Mouse (Mus musculus) neural tube, embryonic 11.5 days (tissue): ENCODE results near the gene Nup98. TPM values are rescaled to one million over a fixed set of nuclear protein-coding genes. Genes with fewer than 3 reads are reported as not detected.

Source experiments
- ATAC-seq: fragments of 200-750 bp; cut with Nextera tagmentation; 2 replicates; pipeline ENCODE4 v1.8.0; 2017; ENCODE audit warnings: moderate number of reproducible peaks, mild to moderate bottlenecking, moderate TSS enrichment, moderate library complexity; ENCODE audit not compliant: insufficient read depth, low FRiP score, low TSS enrichment
- DNase-seq: peaks from one replicate; pipeline ENCODE4 v3.0.0-alpha.2; 2015; ENCODE audit warnings: low spot score
- H3K27ac ChIP-seq: fragments of 300-500 bp; sonication (generic); 2 replicates; pipeline ENCODE4 v1.5.1; 2014; ENCODE audit warnings: low read depth, mild to moderate bottlenecking, low read length
- H3K27me3 ChIP-seq: fragments of 300-500 bp; sonication (generic); 2 replicates; pipeline ENCODE4 v1.6.1; 2014; ENCODE audit warnings: mild to moderate bottlenecking, low read length, mixed read lengths; ENCODE audit not compliant: control insufficient read depth, insufficient read depth
- H3K36me3 ChIP-seq: fragments of 300-500 bp; sonication (generic); 2 replicates; pipeline ENCODE4 v1.6.1; 2014; ENCODE audit warnings: mild to moderate bottlenecking, low read length, moderate library complexity, mixed read lengths; ENCODE audit not compliant: control insufficient read depth, insufficient read depth
- H3K4me1 ChIP-seq: fragments of 300-500 bp; sonication (generic); 2 replicates; pipeline ENCODE4 v1.6.1; 2014; ENCODE audit warnings: low read length, mixed read lengths; ENCODE audit not compliant: control insufficient read depth, insufficient read depth
- H3K4me2 ChIP-seq: fragments of 300-500 bp; sonication (generic); 2 replicates; pipeline ENCODE4 v1.6.1; 2014; ENCODE audit warnings: low read depth, mild to moderate bottlenecking, moderate library complexity
- H3K4me3 ChIP-seq: fragments of 300-500 bp; sonication (generic); 2 replicates; pipeline ENCODE4 v1.5.1; 2014; ENCODE audit warnings: low read depth, low read length
- H3K9ac ChIP-seq: fragments of 300-500 bp; sonication (generic); 2 replicates; pipeline ENCODE4 v1.6.1; 2014; ENCODE audit warnings: mild to moderate bottlenecking, low read length
- H3K9me3 ChIP-seq: fragments of 300-500 bp; sonication (generic); 2 replicates; pipeline ENCODE4 v1.6.1; 2016; ENCODE audit warnings: low read length; ENCODE audit not compliant: control insufficient read depth
- WGBS: fragments of 180-500 bp; shearing (Covaris S2); extraction: QIAGEN DNeasy Blood & Tissue Kit; methylation state at CpG from one replicate; pipeline ENCODE4 v1.1.7; 2014; 5-methylcytosine and 5-hydroxymethylcytosine counted together
- polyA plus RNA-seq: library from polyadenylated mRNA; unstranded; fragments of >200 nt; fragmentation: Nextera tagmentation; extraction: Ambion mirVana; gene quantifications from 2 replicates; pipeline ENCODE4 v1.2.1, GENCODE M21; 2014

The Nup98 gene
- polyA plus RNA-seq, 1 experiment from 2014 or later, result 45.9 TPM

DNA sequence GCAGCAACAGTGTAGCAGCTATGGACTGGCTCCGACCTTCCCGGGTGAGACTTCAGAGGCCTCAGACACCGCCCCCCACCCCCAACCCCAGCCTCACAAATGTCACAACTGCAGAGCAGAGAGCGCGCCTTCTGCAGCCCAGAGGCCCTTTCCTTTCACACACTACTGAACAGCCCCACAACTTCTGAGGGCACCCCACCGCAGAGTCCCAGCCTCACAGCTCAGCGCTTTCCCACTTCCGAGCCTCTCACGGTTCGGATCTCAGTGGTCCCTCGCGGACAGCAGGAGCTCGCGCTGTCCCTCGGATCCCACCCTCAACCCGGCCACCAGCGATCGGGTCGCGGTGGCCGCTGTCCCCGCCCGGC, 39.5 kb upstream of the Nup98 start:
- Histone ChIP-seq H3K27ac (peak overlapping the region; percentile 84; the same call in 1 of the 2 replicates), H3K9me3 (no peaks in the 10 kb centered on the region), H3K4me1 (peaks cover 21% of the 10 kb centered on the region), H3K9ac (peak overlapping the region; percentile 91), H3K4me2 (peak overlapping the region; percentile 78), H3K4me3 (peak overlapping the region; percentile 70), H3K27me3 (no peaks in the 10 kb centered on the region), H3K36me3 (no peaks in the 10 kb centered on the region; the same call in 1 of the 2 replicates)
- ATAC-seq, result peak; percentile 28
- WGBS, result 1% methylated on average over 23 of the region's 23 CpGs
- DNase-seq, result peak; percentile 67

DNA sequence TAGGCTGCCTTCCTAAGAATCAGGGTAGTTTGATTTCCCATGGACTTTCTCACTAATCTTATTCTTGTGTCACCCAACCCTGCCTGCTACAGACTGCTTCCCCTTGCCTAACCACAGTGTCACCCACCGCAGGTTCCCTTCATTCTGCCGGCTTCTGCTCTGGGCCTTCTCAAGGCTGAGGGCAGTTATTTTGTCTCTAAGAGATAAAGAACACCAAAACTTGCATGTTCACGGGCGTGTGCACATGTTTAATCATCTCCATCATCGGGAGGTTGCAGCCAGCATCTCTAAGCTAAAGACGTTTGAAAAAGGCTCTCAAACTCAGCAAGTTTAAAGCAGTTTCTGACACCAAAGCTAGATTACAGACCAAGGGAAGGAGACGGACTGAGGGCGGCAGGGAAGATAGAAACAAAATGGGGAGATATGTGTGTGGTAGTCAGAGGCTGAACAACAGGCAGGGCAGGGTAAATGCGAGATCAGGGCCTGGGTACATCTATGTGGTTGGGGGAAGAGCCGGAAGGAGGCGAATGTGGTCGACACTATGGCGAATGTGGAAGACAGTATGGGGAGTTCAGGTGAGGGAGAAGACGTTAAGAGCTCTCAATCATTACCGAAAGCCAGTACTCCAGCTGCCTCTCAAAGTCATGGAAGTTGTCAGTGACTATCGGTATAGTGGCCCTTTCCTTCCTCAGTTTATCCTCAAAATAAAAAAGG, 38.9 kb upstream of the Nup98 start:
- Histone ChIP-seq H3K9me3 (no peaks in the 10 kb centered on the region), H3K4me1 (peaks cover 21% of the 10 kb centered on the region), H3K36me3 (no peaks in the 10 kb centered on the region; the same call in 1 of the 2 replicates), H3K27ac (no peak overlapping the region), H3K9ac (peak overlapping the region; percentile 91), H3K27me3 (no peaks in the 10 kb centered on the region), H3K4me3 (peak overlapping the region; percentile 70), H3K4me2 (peak overlapping the region; percentile 78)
- no peak for ATAC-seq
- DNase-seq, result no peak
- WGBS, result 34% methylated on average over 16 of the region's 16 CpGs

DNA sequence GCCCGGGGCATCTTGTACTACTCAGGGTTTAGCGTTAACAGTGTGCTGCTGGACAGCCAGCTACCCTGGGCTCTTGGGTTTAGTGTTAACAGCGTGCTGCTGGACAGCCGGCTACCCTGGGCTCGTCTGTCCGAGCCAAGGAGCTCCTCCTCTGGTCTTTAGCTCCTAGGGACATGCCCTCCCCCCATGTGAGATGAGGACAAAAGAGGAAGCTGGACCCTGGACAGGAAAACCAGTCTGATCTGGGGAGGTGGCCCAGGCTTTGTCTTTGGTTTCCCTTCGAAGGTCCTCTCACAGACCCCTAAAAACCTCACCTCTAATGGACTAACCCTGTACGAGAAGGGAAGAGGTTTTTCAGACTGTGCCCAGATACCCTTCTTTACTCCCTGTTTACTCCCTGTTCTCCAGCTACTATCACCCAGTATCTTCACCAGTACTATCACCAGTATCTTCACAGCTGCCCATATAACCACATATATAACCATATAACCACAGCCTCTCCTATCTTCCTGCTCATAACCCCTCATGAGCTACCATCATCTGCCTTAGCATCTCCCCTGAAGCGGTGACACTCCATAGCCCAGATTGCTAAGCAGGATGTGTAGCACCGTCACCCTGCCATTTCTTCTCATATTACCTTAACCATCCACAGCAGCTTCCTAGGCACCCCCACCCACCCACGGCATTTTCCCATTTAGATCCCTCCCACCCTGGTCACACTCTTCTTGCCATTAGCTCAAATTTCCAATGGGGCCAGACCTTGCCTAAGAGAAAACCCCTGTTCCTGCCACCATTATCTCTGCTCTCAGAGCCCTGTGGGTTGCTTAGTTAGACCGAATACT, 37.2 kb upstream of the Nup98 start:
- peaks cover 21% of the 10 kb centered on the region for H3K4me1 ChIP-seq
- H3K4me3 ChIP-seq, result no peak overlapping the region
- no peak overlapping the region for H3K4me2 ChIP-seq
- DNase-seq, result no peak
- H3K27ac ChIP-seq, result no peak overlapping the region
- no peak overlapping the region; the same call in 1 of the 2 replicates for H3K9ac ChIP-seq
- 64% methylated on average over 12 of the region's 12 CpGs for WGBS
- no peaks in the 10 kb centered on the region for H3K27me3 ChIP-seq
- no peaks in the 10 kb centered on the region; the same call in none of the 2 replicates for H3K36me3 ChIP-seq
- ATAC-seq, result no peak
- H3K9me3 ChIP-seq, result no peaks in the 10 kb centered on the region

DNA sequence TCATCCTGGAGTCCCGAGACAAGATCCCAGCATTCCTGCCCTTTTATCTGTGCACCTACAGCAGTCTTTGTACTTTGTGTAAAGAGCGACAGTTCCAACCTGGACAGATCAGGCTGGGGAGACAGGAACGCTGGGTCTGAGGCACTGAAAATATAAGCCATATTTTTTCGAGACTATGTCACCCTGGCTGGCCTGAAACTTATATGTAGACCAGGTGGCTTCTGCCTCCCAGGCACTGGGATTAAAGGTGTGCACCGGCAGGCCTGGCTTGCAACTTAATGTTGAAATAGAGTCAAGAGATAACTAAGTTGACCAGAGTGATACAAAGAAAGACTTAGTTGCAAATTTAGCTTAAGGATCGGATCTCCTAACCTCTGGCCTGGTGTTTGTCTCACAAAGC, 36.3 kb upstream of the Nup98 start:
- peaks cover 2% of the 10 kb centered on the region for H3K36me3 ChIP-seq
- H3K27ac ChIP-seq, result no peak overlapping the region
- WGBS, result 71% methylated on average over 6 of the region's 6 CpGs
- H3K27me3 ChIP-seq, result no peaks in the 10 kb centered on the region
- H3K4me2 ChIP-seq, result no peak overlapping the region
- no peak overlapping the region for H3K4me3 ChIP-seq
- H3K9ac ChIP-seq, result no peak overlapping the region; the same call in 1 of the 2 replicates
- H3K9me3 ChIP-seq, result no peaks in the 10 kb centered on the region
- no peak for ATAC-seq
- no peak for DNase-seq
- H3K4me1 ChIP-seq, result peaks cover 21% of the 10 kb centered on the region

DNA sequence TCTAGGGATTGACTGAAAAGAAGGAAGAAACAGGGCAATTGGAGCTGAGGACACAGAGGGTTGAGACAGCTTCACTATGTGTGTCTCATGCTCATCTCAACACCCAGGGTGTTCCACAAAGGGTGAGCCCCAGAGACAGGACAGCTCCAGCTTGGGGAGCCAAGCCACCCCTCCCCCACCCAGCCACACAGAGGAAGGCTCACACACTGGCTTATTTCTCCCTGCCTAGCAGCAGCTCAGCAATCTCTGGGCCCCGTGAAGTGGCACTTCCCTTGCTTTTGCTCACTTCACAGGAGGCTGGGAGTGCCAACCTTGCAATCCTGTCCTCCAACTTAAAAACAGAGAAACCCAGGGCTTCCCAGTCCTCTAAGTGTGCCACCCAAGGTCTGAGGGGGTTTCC, 35.8 kb upstream of the Nup98 start:
- H3K27ac ChIP-seq, result no peak overlapping the region
- WGBS, result 10% methylated on average over 1 of the region's 1 CpGs
- peaks cover 21% of the 10 kb centered on the region for H3K4me1 ChIP-seq
- H3K4me2 ChIP-seq, result no peak overlapping the region
- H3K4me3 ChIP-seq, result no peak overlapping the region
- DNase-seq, result no peak
- H3K9me3 ChIP-seq, result no peaks in the 10 kb centered on the region
- H3K9ac ChIP-seq, result no peak overlapping the region; the same call in 1 of the 2 replicates
- ATAC-seq, result no peak
- H3K36me3 ChIP-seq, result peaks cover 2% of the 10 kb centered on the region
- no peaks in the 10 kb centered on the region for H3K27me3 ChIP-seq

DNA sequence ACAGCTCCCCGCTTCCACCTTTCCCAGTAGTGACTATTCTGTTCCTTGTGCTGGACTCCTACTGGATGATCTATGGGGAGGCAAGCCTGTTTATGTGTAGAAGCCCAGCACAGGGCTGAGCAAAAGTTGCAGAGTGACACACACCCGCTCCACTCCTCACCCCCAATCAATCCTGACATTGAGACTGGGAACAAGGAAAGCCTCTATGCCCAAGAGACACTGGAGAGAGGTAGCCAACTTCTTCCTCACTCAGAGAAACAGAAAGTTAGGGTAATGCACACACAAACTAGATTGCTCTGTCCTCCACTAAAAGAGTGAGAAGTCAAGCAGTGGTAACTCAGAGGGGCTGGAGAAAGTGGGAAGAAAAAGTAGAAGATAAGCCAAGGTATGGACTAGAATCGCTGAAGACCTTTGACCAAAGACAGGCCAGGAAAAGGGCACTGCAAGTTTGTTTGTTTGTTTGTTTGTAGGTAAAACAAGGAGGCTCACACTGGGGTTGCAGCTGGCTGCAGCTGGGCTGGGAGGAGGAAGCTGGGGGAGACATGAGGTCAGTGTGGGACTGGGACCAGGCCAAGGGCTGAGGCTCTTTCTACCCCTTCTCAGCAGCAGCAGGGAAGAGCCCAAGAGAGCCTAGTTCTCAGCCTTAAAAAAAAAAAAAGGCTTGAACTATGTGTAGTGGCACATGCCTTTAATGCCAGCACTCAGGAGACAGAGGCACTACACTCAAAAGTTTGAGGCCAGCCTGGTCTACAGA, 35.0 kb upstream of the Nup98 start:
- H3K4me1 ChIP-seq, result peaks cover 21% of the 10 kb centered on the region
- H3K36me3 ChIP-seq, result peaks cover 2% of the 10 kb centered on the region
- ATAC-seq, result no peak
- H3K9me3 ChIP-seq, result no peaks in the 10 kb centered on the region
- no peak overlapping the region for H3K9ac ChIP-seq
- no peak for DNase-seq
- H3K4me2 ChIP-seq, result no peak overlapping the region
- no peak overlapping the region for H3K27ac ChIP-seq
- 91% methylated on average over 3 of the region's 3 CpGs for WGBS
- H3K27me3 ChIP-seq, result no peaks in the 10 kb centered on the region
- H3K4me3 ChIP-seq, result no peak overlapping the region

DNA sequence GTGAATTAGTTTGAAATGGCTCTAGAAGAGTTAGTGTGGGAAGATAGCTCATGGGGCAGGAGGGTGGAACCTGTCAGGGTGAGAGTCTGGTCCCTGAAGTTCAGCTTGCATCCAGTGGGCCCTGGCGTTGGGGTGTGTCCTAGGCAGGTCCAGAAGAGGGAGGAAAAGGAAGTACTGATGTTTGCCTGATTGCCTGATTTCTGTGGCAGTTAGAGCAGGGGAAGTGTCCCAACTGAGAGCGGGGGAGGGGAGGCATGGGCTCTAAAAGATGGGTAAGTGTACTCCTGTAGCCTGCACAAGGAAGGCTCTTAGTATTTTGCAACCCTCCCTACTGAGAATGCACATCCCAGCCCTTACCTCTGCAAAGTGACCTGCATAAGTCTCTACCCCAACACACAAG, 33.9 kb upstream of the Nup98 start:
- no peak overlapping the region for H3K4me2 ChIP-seq
- H3K9me3 ChIP-seq, result no peaks in the 10 kb centered on the region
- no peaks in the 10 kb centered on the region for H3K27me3 ChIP-seq
- H3K36me3 ChIP-seq, result peaks cover 9% of the 10 kb centered on the region
- WGBS, result 84% methylated on average over 2 of the region's 2 CpGs
- H3K27ac ChIP-seq, result no peak overlapping the region
- peaks cover 17% of the 10 kb centered on the region for H3K4me1 ChIP-seq
- ATAC-seq (no peak), DNase-seq (no peak)
- H3K4me3 ChIP-seq, result no peak overlapping the region
- H3K9ac ChIP-seq, result no peak overlapping the region

DNA sequence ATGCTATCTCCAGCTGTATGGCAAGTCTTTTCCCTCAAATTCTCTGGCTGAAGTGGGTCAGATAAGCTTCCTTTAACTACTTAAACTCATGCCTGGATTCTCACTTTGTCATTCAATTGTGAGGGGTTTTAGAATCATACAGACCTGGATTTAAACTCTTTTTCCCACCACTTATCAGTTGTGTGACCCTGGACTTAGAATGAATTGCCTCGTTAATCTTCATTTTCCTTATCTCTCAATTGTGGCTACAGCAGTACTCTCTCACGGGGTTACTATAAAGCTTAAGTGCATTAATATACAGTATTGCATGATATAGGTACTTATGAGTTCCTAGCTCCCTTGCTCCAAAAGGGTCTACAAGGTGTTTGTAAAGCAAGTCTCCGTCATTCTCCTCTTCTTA, 32.9 kb upstream of the Nup98 start:
- 94% methylated on average over 3 of the region's 3 CpGs for WGBS
- H3K27me3 ChIP-seq, result no peaks in the 10 kb centered on the region
- DNase-seq, result no peak
- H3K9ac ChIP-seq, result no peak overlapping the region
- peaks cover 11% of the 10 kb centered on the region for H3K36me3 ChIP-seq
- H3K4me3 ChIP-seq, result no peak overlapping the region
- peaks cover 12% of the 10 kb centered on the region for H3K4me1 ChIP-seq
- no peaks in the 10 kb centered on the region for H3K9me3 ChIP-seq
- no peak for ATAC-seq
- no peak overlapping the region for H3K27ac ChIP-seq
- no peak overlapping the region for H3K4me2 ChIP-seq
